Mouse (Mus musculus): ENCODE results near the gene Snrnp48. TPM values are rescaled to one million over a fixed set of nuclear protein-coding genes. Genes with fewer than 3 reads are reported as not detected.

Gene Snrnp48
- 26.6 and 31.0 TPM in 2 replicates for polyA plus RNA-seq (2015; fragmentation: Nextera tagmentation; extraction: Ambion mirVana)

- Histone ChIP-seq H3K4me3 (replicated peaks) (peak within 1 kb of the TSS; percentile 98), H3K4me2 (peak within 1 kb of the TSS; percentile 67), H3K9me3 (replicated peaks) (no peaks in the 10 kb centered on the region), H3K9ac (replicated peaks) (peak within 1 kb of the TSS; percentile 88), H3K27ac (replicated peaks) (peak within 1 kb of the TSS; percentile 94), H3K36me3 (no peaks in the 10 kb centered on the region), H3K4me1 (peaks cover 24% of the 10 kb centered on the region), H3K27me3 (replicated peaks) (no peaks in the 10 kb centered on the region)
- WGBS: under 1% methylated on average over 59 of the region's 59 CpGs
- ATAC-seq (ENCODE audit: low FRiP score): peak; percentile 100
Measured at GRCm38 (mm10) chr13:38204702-38205482, at the start of gene Snrnp48. Gene Snrnp48, plus strand, starts transcription at chr13:38204938.

- H3K27me3 ChIP-seq (replicated peaks): peaks cover 62% of the 10 kb centered on the region
- peaks cover 20% of the 10 kb centered on the region for H3K4me1 ChIP-seq
- H3K36me3 ChIP-seq: no peaks in the 10 kb centered on the region
- no peak overlapping the region for H3K27ac ChIP-seq (replicated peaks)
- 6% methylated on average over 2 of the region's 2 CpGs for WGBS
- no peaks in the 10 kb centered on the region for H3K9me3 ChIP-seq (replicated peaks)
- no peak for ATAC-seq (ENCODE audit: low FRiP score)
- no peak overlapping the region for H3K4me3 ChIP-seq (replicated peaks)
- no peak overlapping the region for H3K9ac ChIP-seq (replicated peaks)
- no peak overlapping the region for H3K4me2 ChIP-seq
Measured at GRCm38 (mm10) chr13:38155523-38155922, 49.2 kb upstream of the Snrnp48 start.

DNA sequence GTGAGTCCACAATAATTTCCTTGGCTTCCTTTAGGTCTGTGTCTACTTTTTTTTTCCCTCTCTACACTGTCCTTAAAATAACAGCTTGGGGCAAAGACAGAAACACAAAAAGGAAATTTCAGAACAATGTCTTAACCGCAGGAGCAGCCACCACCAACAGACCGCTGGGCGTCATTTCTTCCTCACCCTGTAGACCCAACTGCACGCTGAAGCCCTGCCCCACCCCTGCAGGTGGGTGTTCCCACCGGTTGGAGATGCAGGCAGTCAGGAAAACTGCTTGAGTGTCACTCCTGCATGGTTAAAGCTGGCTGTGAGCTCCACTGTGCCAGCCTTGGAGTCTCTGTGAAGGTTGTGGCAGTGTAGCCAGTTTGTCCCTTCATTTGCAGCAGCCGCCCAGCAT, 47.1 kb upstream of the Snrnp48 start:
- no peak for ATAC-seq (ENCODE audit: low FRiP score)
- no peak overlapping the region for H3K9ac ChIP-seq (replicated peaks)
- peaks cover 43% of the 10 kb centered on the region for H3K27me3 ChIP-seq (replicated peaks)
- H3K9me3 ChIP-seq (replicated peaks): no peaks in the 10 kb centered on the region
- 24% methylated on average over 6 of the region's 6 CpGs for WGBS
- H3K4me2 ChIP-seq: no peak overlapping the region
- H3K4me3 ChIP-seq (replicated peaks): no peak overlapping the region
- peaks cover 2% of the 10 kb centered on the region for H3K4me1 ChIP-seq
- H3K27ac ChIP-seq (replicated peaks): no peak overlapping the region
- no peaks in the 10 kb centered on the region for H3K36me3 ChIP-seq

DNA sequence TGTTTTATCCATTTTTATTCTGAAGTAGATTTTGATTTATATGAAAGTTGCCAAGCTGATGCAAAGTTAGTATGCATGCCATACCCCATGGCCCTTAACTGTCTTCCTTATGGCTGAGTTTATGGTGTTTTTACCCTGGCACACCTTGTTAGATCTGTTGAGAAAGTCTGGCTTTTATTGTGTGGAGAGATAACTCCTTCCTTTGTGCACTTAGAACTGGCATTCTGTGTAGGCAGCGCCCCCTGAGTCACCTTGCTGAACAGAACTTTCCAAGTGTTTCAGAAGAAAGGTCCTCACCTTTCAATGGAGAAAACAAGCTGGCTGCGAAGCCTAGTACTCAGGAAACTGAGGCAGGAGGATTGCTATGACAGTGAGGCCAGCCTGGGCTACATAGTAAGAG, 42.7 kb upstream of the Snrnp48 start:
- WGBS: 88% methylated on average over 2 of the region's 2 CpGs
- no peak for ATAC-seq (ENCODE audit: low FRiP score)
- H3K27ac ChIP-seq (replicated peaks): no peak overlapping the region
- H3K27me3 ChIP-seq (replicated peaks): peaks cover 14% of the 10 kb centered on the region; the same call in 1 of the 2 replicates
- no peak overlapping the region for H3K4me3 ChIP-seq (replicated peaks)
- H3K9ac ChIP-seq (replicated peaks): no peak overlapping the region
- no peaks in the 10 kb centered on the region for H3K4me1 ChIP-seq
- no peaks in the 10 kb centered on the region for H3K9me3 ChIP-seq (replicated peaks)
- no peaks in the 10 kb centered on the region for H3K36me3 ChIP-seq
- H3K4me2 ChIP-seq: no peak overlapping the region

DNA sequence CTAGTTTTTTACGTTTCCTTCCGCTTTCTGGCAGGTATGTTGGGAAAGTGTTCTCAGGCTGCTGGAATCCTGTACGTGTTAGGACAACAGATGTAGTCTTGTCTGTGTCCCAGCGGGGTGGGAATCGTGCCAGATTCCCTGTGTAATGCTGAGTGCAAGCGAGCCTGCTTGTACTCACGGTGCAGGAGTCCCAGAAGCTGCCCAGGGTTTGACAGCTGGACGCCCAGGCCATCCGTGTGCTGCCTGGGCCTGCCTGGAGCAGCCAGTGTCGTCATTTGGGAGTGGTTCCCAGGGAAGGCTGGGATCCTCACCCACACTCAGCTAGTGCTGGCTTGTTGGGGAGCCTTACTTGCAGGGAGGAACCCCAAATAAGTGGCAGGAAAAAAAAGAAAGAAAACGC, 42.1 kb upstream of the Snrnp48 start:
- H3K4me1 ChIP-seq: no peaks in the 10 kb centered on the region
- whole genome bisulfite sequencing: 44% methylated on average over 11 of the region's 11 CpGs
- no peaks in the 10 kb centered on the region for H3K9me3 ChIP-seq (replicated peaks)
- no peak for ATAC-seq (ENCODE audit: low FRiP score)
- H3K4me2 ChIP-seq: no peak overlapping the region
- H3K27me3 ChIP-seq (replicated peaks): peaks cover 13% of the 10 kb centered on the region; the same call in 1 of the 2 replicates
- no peak overlapping the region for H3K27ac ChIP-seq (replicated peaks)
- H3K9ac ChIP-seq (replicated peaks): no peak overlapping the region
- no peaks in the 10 kb centered on the region for H3K36me3 ChIP-seq
- H3K4me3 ChIP-seq (replicated peaks): no peak overlapping the region

GRCm38 (mm10) chr13:38164932-38165331, 39.8 kb upstream of the Snrnp48 start:
- ATAC-seq (ENCODE audit: low FRiP score): no peak

GRCm38 (mm10) chr13:38167056-38167455, 37.7 kb upstream of the Snrnp48 start:
- Histone ChIP-seq H3K4me3 (replicated peaks) (no peak overlapping the region), H3K4me2 (no peak overlapping the region), H3K9me3 (replicated peaks) (no peaks in the 10 kb centered on the region), H3K4me1 (no peaks in the 10 kb centered on the region), H3K36me3 (no peaks in the 10 kb centered on the region), H3K27me3 (replicated peaks) (no peaks in the 10 kb centered on the region; the same call in 1 of the 2 replicates), H3K9ac (replicated peaks) (no peak overlapping the region), H3K27ac (replicated peaks) (no peak overlapping the region)
- no peak for ATAC-seq (ENCODE audit: low FRiP score)
- 95% methylated on average over 3 of the region's 3 CpGs for WGBS

More at GRCm38 (mm10) chr13:38164932-38165331, 39.8 kb upstream of the Snrnp48 start:
- Histone ChIP-seq H3K4me1 (no peaks in the 10 kb centered on the region), H3K4me3 (replicated peaks) (no peak overlapping the region), H3K9me3 (replicated peaks) (no peaks in the 10 kb centered on the region), H3K27ac (replicated peaks) (no peak overlapping the region), H3K36me3 (no peaks in the 10 kb centered on the region), H3K4me2 (no peak overlapping the region), H3K27me3 (replicated peaks) (no peaks in the 10 kb centered on the region; the same call in 1 of the 2 replicates), H3K9ac (replicated peaks) (no peak overlapping the region)
- WGBS: 87% methylated on average over 11 of the region's 11 CpGs

DNA sequence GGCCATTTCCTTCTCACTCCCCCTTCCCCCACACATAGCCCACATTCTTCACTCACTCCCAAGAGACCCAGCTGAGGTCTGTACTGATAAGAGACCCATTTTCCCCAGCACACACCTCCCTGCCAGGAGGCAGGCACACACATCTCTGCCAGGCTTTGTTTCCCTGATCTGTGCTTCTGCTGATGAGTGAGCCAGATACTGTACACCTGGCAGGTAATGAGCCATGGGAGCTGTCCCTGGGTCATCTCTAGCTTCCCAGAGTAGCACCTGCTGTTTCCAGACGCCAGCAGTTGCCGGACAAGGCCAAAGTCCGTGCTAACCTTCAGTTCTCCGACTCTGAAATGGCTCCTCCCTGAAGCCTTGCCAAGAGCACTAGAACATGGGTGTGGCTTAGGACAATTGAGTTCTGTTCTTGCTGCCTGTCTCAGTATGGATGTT, 34.0 kb upstream of the Snrnp48 start:
- Histone ChIP-seq H3K27ac (replicated peaks) (no peak overlapping the region), H3K4me2 (no peak overlapping the region), H3K27me3 (replicated peaks) (no peaks in the 10 kb centered on the region; the same call in 1 of the 2 replicates), H3K9me3 (replicated peaks) (no peaks in the 10 kb centered on the region), H3K36me3 (no peaks in the 10 kb centered on the region), H3K9ac (replicated peaks) (no peak overlapping the region), H3K4me1 (no peaks in the 10 kb centered on the region), H3K4me3 (replicated peaks) (no peak overlapping the region)
- no peak for ATAC-seq (ENCODE audit: low FRiP score)
- 61% methylated on average over 4 of the region's 4 CpGs for WGBS

GRCm38 (mm10) chr13:38193406-38193805, 11.3 kb upstream of the Snrnp48 start:
- Histone ChIP-seq H3K27me3 (replicated peaks) (no peaks in the 10 kb centered on the region), H3K9me3 (replicated peaks) (peaks cover 8% of the 10 kb centered on the region; the same call in 1 of the 2 replicates), H3K36me3 (no peaks in the 10 kb centered on the region), H3K27ac (replicated peaks) (no peak overlapping the region), H3K9ac (replicated peaks) (no peak overlapping the region), H3K4me1 (no peaks in the 10 kb centered on the region), H3K4me3 (replicated peaks) (no peak overlapping the region), H3K4me2 (no peak overlapping the region)
- 83% methylated on average over 10 of the region's 10 CpGs for WGBS
- no peak for ATAC-seq (ENCODE audit: low FRiP score)

DNA sequence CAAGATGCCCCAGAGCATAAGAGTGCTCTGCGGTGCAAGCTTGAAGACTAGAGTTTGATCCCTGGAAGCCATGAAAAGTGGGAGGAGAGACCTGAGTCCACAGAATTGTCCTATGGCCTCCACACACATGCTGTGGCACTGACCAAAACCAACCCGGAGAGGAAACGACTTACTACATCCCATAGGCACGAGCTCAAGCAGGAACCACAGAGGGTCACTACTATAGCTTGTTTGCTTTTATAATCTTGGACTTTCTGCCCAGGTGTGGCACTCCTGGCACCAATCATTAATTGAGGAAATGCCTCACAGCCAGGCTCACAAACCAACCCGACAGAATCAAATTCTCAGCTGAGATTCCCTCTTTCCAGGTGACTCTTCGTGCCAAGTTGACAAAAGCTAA, 3.3 kb upstream of the Snrnp48 start:
- H3K36me3 ChIP-seq: no peaks in the 10 kb centered on the region
- H3K4me3 ChIP-seq (replicated peaks): no peak overlapping the region
- H3K9me3 ChIP-seq (replicated peaks): no peaks in the 10 kb centered on the region
- no peak for ATAC-seq (ENCODE audit: low FRiP score)
- H3K4me1 ChIP-seq: peaks cover 13% of the 10 kb centered on the region
- no peak overlapping the region for H3K27ac ChIP-seq (replicated peaks)
- WGBS: 85% methylated on average over 6 of the region's 6 CpGs
- H3K4me2 ChIP-seq: no peak overlapping the region
- no peak overlapping the region for H3K9ac ChIP-seq (replicated peaks)
- no peaks in the 10 kb centered on the region for H3K27me3 ChIP-seq (replicated peaks)

GRCm38 (mm10) chr13:38204171-38204570, 567 bp upstream of the Snrnp48 start:
- no peak for ATAC-seq (ENCODE audit: low FRiP score)
- Histone ChIP-seq H3K36me3 (no peaks in the 10 kb centered on the region), H3K9me3 (replicated peaks) (no peaks in the 10 kb centered on the region), H3K9ac (replicated peaks) (no peak overlapping the region), H3K27ac (replicated peaks) (no peak overlapping the region), H3K4me2 (peak overlapping the region; percentile 67), H3K4me3 (replicated peaks) (peak overlapping the region; percentile 98), H3K4me1 (peaks cover 24% of the 10 kb centered on the region), H3K27me3 (replicated peaks) (no peaks in the 10 kb centered on the region)
- WGBS: 45% methylated on average over 4 of the region's 4 CpGs

GRCm38 (mm10) chr13:38211122-38211521, 6.4 kb downstream of the Snrnp48 start:
- H3K36me3 ChIP-seq: peaks cover 41% of the 10 kb centered on the region
- no peak overlapping the region for H3K27ac ChIP-seq (replicated peaks)
- no peak overlapping the region for H3K4me2 ChIP-seq
- H3K4me1 ChIP-seq: peaks cover 13% of the 10 kb centered on the region
- H3K27me3 ChIP-seq (replicated peaks): no peaks in the 10 kb centered on the region
- H3K9ac ChIP-seq (replicated peaks): no peak overlapping the region
- WGBS: 95% methylated on average over 5 of the region's 5 CpGs
- ATAC-seq (ENCODE audit: low FRiP score): no peak
- no peak overlapping the region for H3K4me3 ChIP-seq (replicated peaks)
- no peaks in the 10 kb centered on the region for H3K9me3 ChIP-seq (replicated peaks)
